Mouse (Mus musculus): ENCODE measurements around the gene Dgki. TPM values are rescaled to one million over a fixed set of nuclear protein-coding genes. Genes with fewer than 3 reads are reported as not detected.

Dgki gene
- polyA plus RNA-seq, 1 experiment: 2.0 TPM

DNA sequence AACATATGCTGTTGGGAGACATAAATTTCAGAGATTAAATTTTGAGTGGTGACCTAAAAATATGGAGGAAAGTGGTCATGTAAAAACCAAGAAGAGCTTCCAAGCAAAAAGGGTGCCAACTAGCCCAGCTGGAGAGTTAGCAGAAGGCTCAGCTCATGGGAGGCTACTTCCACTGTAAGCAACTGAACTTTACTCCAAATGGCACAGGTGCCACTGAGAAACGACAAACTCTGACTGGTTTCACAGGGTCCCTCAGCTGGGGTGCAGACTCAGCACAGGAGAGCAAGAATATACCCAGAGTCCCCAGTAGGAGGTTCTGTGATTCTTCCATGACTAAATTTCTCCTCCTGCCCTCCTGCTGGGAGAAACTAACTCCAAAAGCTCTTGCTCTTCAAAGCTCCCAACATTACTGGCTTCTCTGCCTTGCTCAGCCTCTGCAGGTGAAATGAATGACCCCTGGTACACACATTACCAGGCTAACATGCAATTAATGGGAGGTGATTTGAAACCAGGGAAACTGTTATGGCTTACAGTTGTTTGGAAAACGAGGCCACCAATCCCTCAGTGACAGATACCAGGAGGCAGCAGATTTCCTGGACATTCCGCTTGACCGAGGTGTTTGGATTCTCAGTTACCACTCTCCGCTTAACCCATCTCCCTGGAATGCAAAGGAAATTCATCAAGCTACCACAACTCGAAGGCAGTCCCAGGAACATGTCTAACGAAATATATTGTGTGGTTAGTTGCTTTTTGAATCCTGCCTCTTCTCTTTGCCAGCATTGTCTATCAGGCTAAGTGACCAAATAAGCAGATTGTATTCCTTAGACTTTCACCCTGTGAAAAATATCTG lies 487.1 kb downstream of the Dgki start:
- Histone ChIP-seq H3K27ac (ENCODE audit: insufficient read depth, low read length) (no peak overlapping the region), H3K9ac (ENCODE audit: low read depth, poor library complexity, severe bottlenecking) (no peak overlapping the region), H3K36me3 (ENCODE audit: control insufficient read depth, insufficient read depth, low read length, poor library complexity, severe bottlenecking) (no peaks in the 10 kb centered on the region), H3K4me3 (ENCODE audit: low read depth, low read length) (no peak overlapping the region), H3K27me3 (ENCODE audit: control insufficient read depth, insufficient read depth, low read length, poor library complexity, severe bottlenecking) (no peaks in the 10 kb centered on the region; the same call in 1 of the 2 replicates), H3K4me1 (ENCODE audit: control insufficient read depth, insufficient read depth, low read length) (no peaks in the 10 kb centered on the region), H3K9me3 (replicated peaks; ENCODE audit: control insufficient read depth, insufficient read depth, low read length, poor library complexity, severe bottlenecking) (no peaks in the 10 kb centered on the region)
- TF ChIP-seq POLR2A (IDR thresholded peaks at IDR 0.05; ENCODE audit: insufficient read depth, low read length) (no peak), CTCF (IDR thresholded peaks at IDR 0.05; ENCODE audit: low read depth, low read length) (no peak), EP300 (IDR thresholded peaks at IDR 0.05; ENCODE audit: insufficient read depth, low read depth, low read length) (no peak)

DNA sequence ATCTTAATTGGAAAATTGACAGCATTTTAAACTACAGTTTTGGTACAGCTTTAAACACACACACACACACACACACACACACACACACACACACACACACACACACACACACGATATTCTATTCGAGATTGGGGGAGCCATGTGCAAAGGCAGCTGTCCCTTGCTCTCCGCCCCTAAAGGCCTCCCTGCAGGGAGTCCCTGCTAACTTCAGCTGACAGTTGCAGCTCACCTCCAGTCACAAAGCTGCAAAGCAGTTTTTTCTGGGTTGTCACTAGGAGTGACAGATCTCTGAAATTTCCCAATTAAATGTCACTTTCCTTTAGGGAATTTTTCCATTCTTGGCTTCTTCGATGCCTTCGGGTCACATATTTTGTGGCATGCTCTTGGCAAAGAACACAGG lies 489.5 kb downstream of the Dgki start:
- Histone ChIP-seq H3K9ac (ENCODE audit: low read depth, poor library complexity, severe bottlenecking) (no peak overlapping the region), H3K27ac (ENCODE audit: insufficient read depth, low read length) (no peak overlapping the region), H3K4me1 (ENCODE audit: control insufficient read depth, insufficient read depth, low read length) (no peaks in the 10 kb centered on the region), H3K36me3 (ENCODE audit: control insufficient read depth, insufficient read depth, low read length, poor library complexity, severe bottlenecking) (no peaks in the 10 kb centered on the region), H3K27me3 (ENCODE audit: control insufficient read depth, insufficient read depth, low read length, poor library complexity, severe bottlenecking) (no peaks in the 10 kb centered on the region; the same call in 1 of the 2 replicates), H3K4me3 (ENCODE audit: low read depth, low read length) (no peak overlapping the region), H3K9me3 (replicated peaks; ENCODE audit: control insufficient read depth, insufficient read depth, low read length, poor library complexity, severe bottlenecking) (no peaks in the 10 kb centered on the region)
- TF ChIP-seq EP300 (IDR thresholded peaks at IDR 0.05; ENCODE audit: insufficient read depth, low read depth, low read length) (no peak), POLR2A (IDR thresholded peaks at IDR 0.05; ENCODE audit: insufficient read depth, low read length) (no peak), CTCF (IDR thresholded peaks at IDR 0.05; ENCODE audit: low read depth, low read length) (no peak)

DNA sequence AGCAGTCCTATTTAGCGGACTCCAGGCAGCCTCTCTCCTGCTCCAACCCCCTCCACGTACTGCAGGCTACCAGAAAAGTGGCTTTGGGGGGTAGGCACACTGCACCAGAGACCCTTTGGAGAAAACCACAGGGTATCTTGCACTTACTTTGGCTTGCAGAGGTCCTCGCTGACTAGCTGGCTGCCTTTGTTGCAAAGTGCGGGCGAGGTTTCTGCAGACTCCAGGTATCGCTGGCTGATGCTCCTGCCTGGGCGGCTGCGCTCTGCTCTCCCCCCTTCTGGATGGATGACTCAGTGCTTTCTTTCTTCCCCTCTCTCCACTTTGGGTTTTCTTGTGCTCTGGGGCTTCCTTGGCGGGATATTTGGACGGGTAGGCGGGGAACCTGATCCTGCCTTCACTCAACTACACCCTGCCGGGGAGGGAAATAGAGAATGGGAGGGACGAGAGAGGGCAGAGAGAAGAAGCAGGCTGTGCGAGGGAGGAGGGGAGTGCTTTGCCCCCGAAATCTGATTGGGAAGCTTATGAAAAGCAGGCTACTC lies 490.2 kb downstream of the Dgki start, which contains the start of gene Ptn:
TSS of gene Ptn (minus strand) at position 474 of the 539 bp plus-strand sequence.
- H3K27ac ChIP-seq (ENCODE audit: insufficient read depth, low read length): no peak within 1 kb of the TSS
- H3K9ac ChIP-seq (ENCODE audit: low read depth, poor library complexity, severe bottlenecking): no peak within 1 kb of the TSS

DNA sequence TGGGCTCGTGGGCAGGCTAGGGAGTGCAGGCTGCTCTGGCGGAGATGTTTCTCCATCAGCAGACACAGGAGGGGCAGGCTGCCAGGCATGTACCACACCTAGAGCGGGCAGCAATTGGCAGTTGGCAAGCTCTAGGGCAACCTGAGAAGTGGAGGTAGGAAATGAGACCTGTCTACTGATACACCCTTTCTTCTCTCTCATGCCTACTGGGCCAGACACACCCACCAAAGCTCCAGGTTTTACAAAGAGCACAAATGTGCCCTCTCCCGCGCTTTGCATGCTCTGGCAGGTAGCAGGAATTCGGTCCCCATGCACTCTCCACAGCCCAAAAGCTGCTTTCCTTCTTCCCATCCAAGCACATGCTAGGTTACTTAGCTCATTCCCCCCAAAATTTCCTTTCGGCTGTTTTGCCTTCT lies 490.7 kb downstream of the Dgki start:
- Histone ChIP-seq H3K27me3 (ENCODE audit: control insufficient read depth, insufficient read depth, low read length, poor library complexity, severe bottlenecking) (no peaks in the 10 kb centered on the region; the same call in 1 of the 2 replicates), H3K36me3 (ENCODE audit: control insufficient read depth, insufficient read depth, low read length, poor library complexity, severe bottlenecking) (no peaks in the 10 kb centered on the region), H3K4me1 (ENCODE audit: control insufficient read depth, insufficient read depth, low read length) (no peaks in the 10 kb centered on the region), H3K9me3 (replicated peaks; ENCODE audit: control insufficient read depth, insufficient read depth, low read length, poor library complexity, severe bottlenecking) (no peaks in the 10 kb centered on the region), H3K9ac (ENCODE audit: low read depth, poor library complexity, severe bottlenecking) (no peak overlapping the region), H3K27ac (ENCODE audit: insufficient read depth, low read length) (no peak overlapping the region), H3K4me3 (ENCODE audit: low read depth, low read length) (no peak overlapping the region)
- TF ChIP-seq POLR2A (IDR thresholded peaks at IDR 0.05; ENCODE audit: insufficient read depth, low read length) (no peak), CTCF (IDR thresholded peaks at IDR 0.05; ENCODE audit: low read depth, low read length) (no peak), EP300 (IDR thresholded peaks at IDR 0.05; ENCODE audit: insufficient read depth, low read depth, low read length) (no peak)

More for the DNA sequence above, 490.2 kb downstream of the Dgki start, which contains the start of gene Ptn:
- Histone ChIP-seq H3K9me3 (replicated peaks; ENCODE audit: control insufficient read depth, insufficient read depth, low read length, poor library complexity, severe bottlenecking) (no peaks in the 10 kb centered on the region), H3K4me3 (ENCODE audit: low read depth, low read length) (peak within 1 kb of the TSS; percentile 54), H3K4me1 (ENCODE audit: control insufficient read depth, insufficient read depth, low read length) (no peaks in the 10 kb centered on the region), H3K36me3 (ENCODE audit: control insufficient read depth, insufficient read depth, low read length, poor library complexity, severe bottlenecking) (no peaks in the 10 kb centered on the region), H3K27me3 (ENCODE audit: control insufficient read depth, insufficient read depth, low read length, poor library complexity, severe bottlenecking) (no peaks in the 10 kb centered on the region; the same call in 1 of the 2 replicates)
- TF ChIP-seq CTCF (IDR thresholded peaks at IDR 0.05; ENCODE audit: low read depth, low read length) (no peak), EP300 (IDR thresholded peaks at IDR 0.05; ENCODE audit: insufficient read depth, low read depth, low read length) (no peak)

DNA sequence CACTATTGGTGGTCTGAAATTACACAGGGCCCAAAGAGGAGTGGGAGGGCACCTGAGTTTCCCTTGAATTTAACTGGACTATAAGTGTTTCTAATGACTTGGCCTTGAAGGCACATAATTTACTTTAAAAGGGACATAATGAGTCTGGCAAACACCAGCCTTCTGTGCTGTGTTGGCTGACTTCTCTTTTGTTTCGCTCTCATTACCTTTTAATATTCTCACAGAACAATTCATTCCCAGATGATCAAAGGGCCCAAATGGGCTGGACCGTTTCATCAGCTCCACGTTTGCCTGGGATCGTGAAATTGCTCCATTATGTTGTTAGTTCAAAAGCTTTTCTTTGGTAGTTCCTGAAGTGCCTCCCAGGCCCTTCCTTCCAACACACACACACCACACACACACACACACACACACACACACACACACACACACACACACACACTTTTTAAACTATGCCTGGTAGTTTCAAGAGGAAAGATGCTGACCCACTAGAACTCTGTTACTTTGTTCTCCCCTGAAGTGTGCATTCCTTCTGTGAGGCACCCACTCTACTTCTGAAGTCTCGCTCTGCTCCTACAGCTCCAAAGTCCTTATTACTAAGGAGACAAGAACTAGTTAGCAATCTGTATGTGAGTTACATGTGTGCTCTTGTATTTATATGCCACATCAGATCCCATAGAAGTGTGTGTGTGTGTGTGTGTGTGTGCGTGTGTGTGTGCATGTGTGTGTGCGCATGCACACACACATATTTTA lies 491.5 kb downstream of the Dgki start:
- H3K27ac ChIP-seq (ENCODE audit: insufficient read depth, low read length): no peak overlapping the region
- no peak overlapping the region for H3K9ac ChIP-seq (ENCODE audit: low read depth, poor library complexity, severe bottlenecking)
- H3K9me3 ChIP-seq (replicated peaks; ENCODE audit: control insufficient read depth, insufficient read depth, low read length, poor library complexity, severe bottlenecking): no peaks in the 10 kb centered on the region
- H3K27me3 ChIP-seq (ENCODE audit: control insufficient read depth, insufficient read depth, low read length, poor library complexity, severe bottlenecking): no peaks in the 10 kb centered on the region; the same call in 1 of the 2 replicates
- no peak overlapping the region for H3K4me3 ChIP-seq (ENCODE audit: low read depth, low read length)
- H3K4me1 ChIP-seq (ENCODE audit: control insufficient read depth, insufficient read depth, low read length): no peaks in the 10 kb centered on the region
- no peaks in the 10 kb centered on the region for H3K36me3 ChIP-seq (ENCODE audit: control insufficient read depth, insufficient read depth, low read length, poor library complexity, severe bottlenecking)
- no peak for TF ChIP-seq POLR2A (IDR thresholded peaks at IDR 0.05; ENCODE audit: insufficient read depth, low read length)
- no peak for TF ChIP-seq EP300 (IDR thresholded peaks at IDR 0.05; ENCODE audit: insufficient read depth, low read depth, low read length)
- TF ChIP-seq CTCF (IDR thresholded peaks at IDR 0.05; ENCODE audit: low read depth, low read length): no peak
